Mouse (Mus musculus): ENCODE measurements around the gene Ttll11. TPM values are rescaled to one million over a fixed set of nuclear protein-coding genes. Genes with fewer than 3 reads are reported as not detected.

Ttll11 gene
- polyA plus RNA-seq, 1 experiment from 2014 or later: 0.94 TPM

- Histone ChIP-seq H3K27ac (no peak overlapping the region), H3K9ac (no peak overlapping the region), H3K36me3 (no peaks in the 10 kb centered on the region), H3K9me3 (replicated peaks) (no peaks in the 10 kb centered on the region), H3K27me3 (peaks cover 7% of the 10 kb centered on the region; the same call in 1 of the 2 replicates), H3K4me1 (replicated peaks) (0 out of 2 replicates have a peak, but pooled peaks cover 2% of the 10 kb centered on the region), H3K4me3 (no peak overlapping the region), H3K4me2 (no peak overlapping the region)
- no peak for ATAC-seq (replicated peaks; ENCODE audit: insufficient number of reproducible peaks, insufficient read depth, low FRiP score, low read depth)
- WGBS: 84% methylated on average over 7 of the region's 7 CpGs
Measured at GRCm38 (mm10) chr2:35785877-35786276, 193.8 kb downstream of the Ttll11 start.

- Histone ChIP-seq H3K4me1 (replicated peaks) (peaks cover 10% of the 10 kb centered on the region), H3K9me3 (replicated peaks) (no peaks in the 10 kb centered on the region), H3K4me3 (no peak overlapping the region), H3K27ac (no peak overlapping the region), H3K9ac (no peak overlapping the region), H3K36me3 (no peaks in the 10 kb centered on the region), H3K4me2 (no peak overlapping the region), H3K27me3 (peaks cover 7% of the 10 kb centered on the region; the same call in 1 of the 2 replicates)
- ATAC-seq (replicated peaks; ENCODE audit: insufficient number of reproducible peaks, insufficient read depth, low FRiP score, low read depth): no peak
- WGBS: 56% methylated on average over 10 of the region's 10 CpGs
Measured at GRCm38 (mm10) chr2:35783368-35783767, 196.3 kb downstream of the Ttll11 start.

- H3K4me2 ChIP-seq: no peak overlapping the region
- H3K9ac ChIP-seq: no peak overlapping the region
- 81% methylated on average over 5 of the region's 5 CpGs for WGBS
- no peaks in the 10 kb centered on the region for H3K9me3 ChIP-seq (replicated peaks)
- H3K27me3 ChIP-seq: peaks cover 4% of the 10 kb centered on the region; the same call in 1 of the 2 replicates
- no peaks in the 10 kb centered on the region for H3K36me3 ChIP-seq
- no peak overlapping the region for H3K27ac ChIP-seq
- H3K4me1 ChIP-seq (replicated peaks): peaks cover 35% of the 10 kb centered on the region
- no peak overlapping the region for H3K4me3 ChIP-seq
- no peak for ATAC-seq (replicated peaks; ENCODE audit: insufficient number of reproducible peaks, insufficient read depth, low FRiP score, low read depth)
Measured at GRCm38 (mm10) chr2:35779266-35779665, 200.4 kb downstream of the Ttll11 start.

- peak overlapping the region; percentile 84 for H3K27ac ChIP-seq
- H3K9me3 ChIP-seq (replicated peaks): no peaks in the 10 kb centered on the region
- 70% methylated on average over 9 of the region's 9 CpGs for WGBS
- peak overlapping the region; percentile 26; the same call in 1 of the 2 replicates for H3K4me3 ChIP-seq
- peaks cover 4% of the 10 kb centered on the region; the same call in 1 of the 2 replicates for H3K27me3 ChIP-seq
- no peak for ATAC-seq (replicated peaks; ENCODE audit: insufficient number of reproducible peaks, insufficient read depth, low FRiP score, low read depth)
- peaks cover 33% of the 10 kb centered on the region for H3K4me1 ChIP-seq (replicated peaks)
- peak overlapping the region; percentile 40 for H3K4me2 ChIP-seq
- H3K9ac ChIP-seq: no peak overlapping the region
- H3K36me3 ChIP-seq: no peaks in the 10 kb centered on the region
Measured at GRCm38 (mm10) chr2:35776935-35777334, 202.8 kb downstream of the Ttll11 start.

DNA sequence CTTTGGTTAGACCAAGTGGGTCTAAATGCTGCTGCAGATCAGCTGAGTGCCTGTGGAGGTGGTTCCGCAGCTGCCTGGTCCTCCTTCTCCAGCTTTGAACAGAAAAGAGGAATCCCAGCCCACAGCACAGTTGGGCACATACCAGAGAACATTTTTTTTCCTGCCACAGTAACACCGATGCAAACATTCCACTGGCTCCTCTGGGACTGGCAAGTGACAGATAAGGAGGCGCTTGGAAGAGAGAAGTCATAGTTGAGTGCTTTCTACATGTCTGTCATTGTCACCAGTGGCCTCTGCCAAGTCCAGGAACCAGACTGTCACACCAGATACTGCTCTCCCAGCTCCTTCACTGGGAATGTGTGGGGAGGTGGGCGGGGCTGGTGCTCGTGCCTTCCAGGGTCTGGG lies 204.1 kb downstream of the Ttll11 start:
- peak; percentile 85 for ATAC-seq (replicated peaks; ENCODE audit: insufficient number of reproducible peaks, insufficient read depth, low FRiP score, low read depth)

GRCm38 (mm10) chr2:35770541-35770940 lies 209.2 kb downstream of the Ttll11 start:
- Histone ChIP-seq H3K9me3 (replicated peaks) (no peaks in the 10 kb centered on the region), H3K27me3 (no peaks in the 10 kb centered on the region), H3K4me1 (replicated peaks) (peaks cover 41% of the 10 kb centered on the region), H3K36me3 (no peaks in the 10 kb centered on the region), H3K4me2 (no peak overlapping the region), H3K4me3 (no peak overlapping the region), H3K9ac (no peak overlapping the region), H3K27ac (no peak overlapping the region)
- WGBS: 65% methylated on average over 2 of the region's 2 CpGs
- ATAC-seq (replicated peaks; ENCODE audit: insufficient number of reproducible peaks, insufficient read depth, low FRiP score, low read depth): no peak

More for the DNA sequence above, 204.1 kb downstream of the Ttll11 start:
- 9% methylated on average over 5 of the region's 5 CpGs for WGBS
- peak overlapping the region; percentile 26; the same call in 1 of the 2 replicates for H3K4me3 ChIP-seq
- no peaks in the 10 kb centered on the region for H3K27me3 ChIP-seq
- no peaks in the 10 kb centered on the region for H3K36me3 ChIP-seq
- H3K4me1 ChIP-seq (replicated peaks): peaks cover 33% of the 10 kb centered on the region
- peak overlapping the region; percentile 40 for H3K4me2 ChIP-seq
- H3K27ac ChIP-seq: peak overlapping the region; percentile 84
- H3K9me3 ChIP-seq (replicated peaks): no peaks in the 10 kb centered on the region
- H3K9ac ChIP-seq: no peak overlapping the region

GRCm38 (mm10) chr2:35769398-35769797 lies 210.3 kb downstream of the Ttll11 start:
- Histone ChIP-seq H3K4me2 (no peak overlapping the region), H3K27ac (peak overlapping the region; percentile 66; the same call in 1 of the 2 replicates), H3K36me3 (no peaks in the 10 kb centered on the region), H3K27me3 (no peaks in the 10 kb centered on the region), H3K4me3 (no peak overlapping the region), H3K4me1 (replicated peaks) (peaks cover 33% of the 10 kb centered on the region), H3K9ac (no peak overlapping the region), H3K9me3 (replicated peaks) (no peaks in the 10 kb centered on the region)
- WGBS: 71% methylated on average over 12 of the region's 12 CpGs
- no peak for ATAC-seq (replicated peaks; ENCODE audit: insufficient number of reproducible peaks, insufficient read depth, low FRiP score, low read depth)

DNA sequence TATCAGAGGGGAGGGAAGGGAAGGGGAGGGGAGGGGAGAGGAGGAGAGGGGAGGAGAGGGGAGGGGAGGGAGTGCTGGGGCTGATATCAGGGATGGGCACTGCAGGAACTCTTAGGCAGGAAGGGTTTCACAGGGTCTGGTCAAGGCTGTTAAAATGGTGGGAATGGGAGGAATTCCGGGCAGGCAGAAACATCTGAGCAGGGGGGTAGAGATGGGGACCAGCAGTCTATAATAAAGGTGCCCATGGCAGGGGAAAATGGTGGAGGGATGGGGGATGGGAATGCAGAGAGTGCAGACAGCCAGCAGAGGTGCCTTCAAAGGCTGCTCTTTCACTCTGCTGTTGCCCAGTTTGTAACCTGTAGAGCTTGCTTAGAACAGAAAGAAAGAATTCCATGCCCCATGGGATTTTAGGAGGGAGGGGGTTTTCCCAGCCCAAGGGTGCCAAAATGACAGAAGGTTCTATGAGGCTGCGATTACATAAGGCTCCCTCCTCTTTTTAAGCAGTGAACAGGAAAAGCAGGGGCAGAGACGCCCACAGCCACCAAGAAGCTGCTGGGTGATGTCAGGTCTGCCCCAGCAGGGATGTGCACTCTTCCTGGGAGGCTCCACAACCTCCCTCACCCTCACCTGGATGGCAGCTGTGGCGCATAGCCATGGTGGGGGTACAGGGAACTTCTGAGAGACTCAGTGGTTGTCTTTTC lies 211.0 kb downstream of the Ttll11 start:
- H3K27me3 ChIP-seq: no peaks in the 10 kb centered on the region
- peak; percentile 19; the same call in 1 of the 2 replicates for ATAC-seq (replicated peaks; ENCODE audit: insufficient number of reproducible peaks, insufficient read depth, low FRiP score, low read depth)
- H3K27ac ChIP-seq: peak overlapping the region; percentile 79
- WGBS: 39% methylated on average over 4 of the region's 4 CpGs
- H3K9me3 ChIP-seq (replicated peaks): no peaks in the 10 kb centered on the region
- no peaks in the 10 kb centered on the region for H3K36me3 ChIP-seq
- no peak overlapping the region for H3K4me3 ChIP-seq
- H3K9ac ChIP-seq: no peak overlapping the region
- H3K4me1 ChIP-seq (replicated peaks): peaks cover 37% of the 10 kb centered on the region
- H3K4me2 ChIP-seq: no peak overlapping the region

GRCm38 (mm10) chr2:35767834-35768537 lies 211.7 kb downstream of the Ttll11 start:
- no peak overlapping the region for H3K4me2 ChIP-seq
- H3K27ac ChIP-seq: peak overlapping the region; percentile 79

GRCm38 (mm10) chr2:35764328-35764727 lies 215.4 kb downstream of the Ttll11 start:
- WGBS: 58% methylated on average over 8 of the region's 8 CpGs
- H3K27me3 ChIP-seq: no peaks in the 10 kb centered on the region
- H3K4me1 ChIP-seq (replicated peaks): peaks cover 31% of the 10 kb centered on the region
- no peak overlapping the region for H3K4me2 ChIP-seq
- no peaks in the 10 kb centered on the region for H3K36me3 ChIP-seq
- ATAC-seq (replicated peaks; ENCODE audit: insufficient number of reproducible peaks, insufficient read depth, low FRiP score, low read depth): no peak
- no peak overlapping the region for H3K9ac ChIP-seq
- no peak overlapping the region for H3K27ac ChIP-seq
- H3K9me3 ChIP-seq (replicated peaks): no peaks in the 10 kb centered on the region
- H3K4me3 ChIP-seq: no peak overlapping the region

More at GRCm38 (mm10) chr2:35767834-35768537, 211.7 kb downstream of the Ttll11 start:
- Histone ChIP-seq H3K9ac (no peak overlapping the region), H3K36me3 (no peaks in the 10 kb centered on the region), H3K4me3 (no peak overlapping the region), H3K4me1 (replicated peaks) (peaks cover 37% of the 10 kb centered on the region), H3K27me3 (no peaks in the 10 kb centered on the region), H3K9me3 (replicated peaks) (no peaks in the 10 kb centered on the region)
- 32% methylated on average over 14 of the region's 14 CpGs for WGBS
- ATAC-seq (replicated peaks; ENCODE audit: insufficient number of reproducible peaks, insufficient read depth, low FRiP score, low read depth): peak; percentile 65; the same call in 1 of the 2 replicates

DNA sequence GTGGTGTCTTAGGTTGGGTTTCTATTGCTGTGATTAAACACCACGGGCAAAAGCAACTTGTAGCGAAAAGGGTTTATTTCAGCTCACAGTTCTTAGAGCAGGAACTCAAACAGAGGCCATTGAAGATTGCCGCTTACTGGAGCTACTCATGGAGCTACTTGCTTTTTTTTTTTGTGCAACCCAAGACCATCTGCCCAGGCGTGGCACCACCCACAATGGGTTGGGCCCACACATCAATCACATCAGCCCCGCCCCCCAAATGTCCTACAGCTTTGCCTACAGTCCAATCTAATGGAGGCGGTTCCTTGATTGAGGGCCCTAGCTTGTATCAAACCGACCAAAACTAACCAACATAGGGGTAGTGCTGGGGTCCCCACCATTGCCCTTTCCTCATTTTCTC lies 215.9 kb downstream of the Ttll11 start:
- Histone ChIP-seq H3K27me3 (no peaks in the 10 kb centered on the region), H3K9me3 (replicated peaks) (no peaks in the 10 kb centered on the region), H3K27ac (no peak overlapping the region), H3K4me3 (no peak overlapping the region), H3K9ac (no peak overlapping the region), H3K4me1 (replicated peaks) (peaks cover 26% of the 10 kb centered on the region), H3K4me2 (no peak overlapping the region), H3K36me3 (no peaks in the 10 kb centered on the region)
- 92% methylated on average over 7 of the region's 7 CpGs for WGBS
- ATAC-seq (replicated peaks; ENCODE audit: insufficient number of reproducible peaks, insufficient read depth, low FRiP score, low read depth): no peak
